In genomic region chr9:39577050-39577449, GRCm38 (mm10) we compare ENCODE assay signal across 25 mouse cellular contexts. TPM values are rescaled to one million over a fixed set of nuclear protein-coding genes. Genes with fewer than 3 reads are reported as not detected.
"Had no signal": no experiment of that assay in that cellular context is flagged by ENCODE, and none has a peak within 500 bp of the region (broad histone marks: within the 10 kb centered on the region; RNA-seq: fewer than 3 reads in every experiment).

No protein-coding gene starts in this region.

- H3K4me2 ChIP-seq: limb, embryonic 15.5 days; liver, embryonic 12.5 days; lung, embryonic 14.5 days; neural tube, embryonic 15.5 days had no signal

- H3K27ac ChIP-seq: limb, embryonic 15.5 days; liver, embryonic 12.5 days; midbrain, embryonic 10.5 days; neural tube, embryonic 15.5 days had no signal

- DNase-seq: kidney, postnatal 36 days; layer of hippocampus, adult 9-11 months; layer of hippocampus, postnatal 36 days; lung, embryonic 14.5 days; lung, postnatal 10 days; lung, postnatal 4 days; midbrain, embryonic 14.5 days; spleen, adult 18-20 months; thymus, adult 18-20 months; thymus, postnatal 25 days had no signal

- H3K36me3 ChIP-seq: limb, embryonic 15.5 days; liver, embryonic 12.5 days; midbrain, embryonic 10.5 days; neural tube, embryonic 15.5 days had no signal

- H3K4me1 ChIP-seq: limb, embryonic 15.5 days; liver, embryonic 12.5 days; midbrain, embryonic 10.5 days; neural tube, embryonic 15.5 days had no signal

- H3K4me3 ChIP-seq: limb, embryonic 15.5 days; liver, embryonic 12.5 days; midbrain, embryonic 10.5 days; myocyte; neural tube, embryonic 15.5 days had no signal

- ATAC-seq: liver, embryonic 12.5 days had no signal

- H3K9ac ChIP-seq: limb, embryonic 15.5 days; liver, embryonic 12.5 days; lung, embryonic 14.5 days; neural tube, embryonic 15.5 days had no signal

- H3K9me3 ChIP-seq: limb, embryonic 15.5 days; liver, embryonic 12.5 days; midbrain, embryonic 10.5 days; neural tube, embryonic 15.5 days had no signal

- H3K27me3 ChIP-seq: limb, embryonic 15.5 days; liver, embryonic 12.5 days; neural tube, embryonic 15.5 days had no signal

RNA-seq across cellular contexts. Expression of gene Olfr959, which starts 1.7 kb away (rescaled TPM):
- total RNA-seq: layer of hippocampus, adult 18-20 months; layer of hippocampus, postnatal 36 days; left cerebral cortex, adult 8-10 months; left cerebral cortex, postnatal 25 days; megakaryocyte, adult 5-6 weeks had no signal
- polyA plus RNA-seq: kidney, embryonic 16.5 days; limb, embryonic 11.5 days; limb, embryonic 15.5 days; liver, embryonic 12.5 days; liver, embryonic 16.5 days; lung, embryonic 14.5 days; midbrain, embryonic 10.5 days; midbrain, embryonic 14.5 days; myocyte; neural tube, embryonic 11.5 days; stomach, embryonic 14.5 days; urinary bladder, adult 2 months had no signal

RNA-seq across cellular contexts. Expression of gene Olfr958, which starts 23.2 kb away (rescaled TPM):
- total RNA-seq: layer of hippocampus, adult 18-20 months; layer of hippocampus, postnatal 36 days; left cerebral cortex, adult 8-10 months; left cerebral cortex, postnatal 25 days; megakaryocyte, adult 5-6 weeks had no signal
- polyA plus RNA-seq: kidney, embryonic 16.5 days; limb, embryonic 11.5 days; limb, embryonic 15.5 days; liver, embryonic 12.5 days; liver, embryonic 16.5 days; lung, embryonic 14.5 days; midbrain, embryonic 10.5 days; midbrain, embryonic 14.5 days; myocyte; neural tube, embryonic 11.5 days; neural tube, embryonic 15.5 days; stomach, embryonic 14.5 days; urinary bladder, adult 2 months had no signal

RNA-seq across cellular contexts. Expression of gene Olfr148, which starts 33.4 kb away (rescaled TPM):
- total RNA-seq: layer of hippocampus, adult 18-20 months; layer of hippocampus, postnatal 36 days; left cerebral cortex, adult 8-10 months; left cerebral cortex, postnatal 25 days; megakaryocyte, adult 5-6 weeks had no signal
- polyA plus RNA-seq: kidney, embryonic 16.5 days; limb, embryonic 11.5 days; limb, embryonic 15.5 days; liver, embryonic 12.5 days; liver, embryonic 16.5 days; lung, embryonic 14.5 days; midbrain, embryonic 10.5 days; midbrain, embryonic 14.5 days; myocyte; neural tube, embryonic 11.5 days; neural tube, embryonic 15.5 days; stomach, embryonic 14.5 days; urinary bladder, adult 2 months had no signal

RNA-seq across cellular contexts. Expression of gene Olfr960, which starts 44.1 kb away (rescaled TPM):
- total RNA-seq: layer of hippocampus, adult 18-20 months; layer of hippocampus, postnatal 36 days; left cerebral cortex, adult 8-10 months; left cerebral cortex, postnatal 25 days; megakaryocyte, adult 5-6 weeks had no signal
- polyA plus RNA-seq: kidney, embryonic 16.5 days; limb, embryonic 11.5 days; limb, embryonic 15.5 days; liver, embryonic 12.5 days; liver, embryonic 16.5 days; lung, embryonic 14.5 days; midbrain, embryonic 10.5 days; midbrain, embryonic 14.5 days; myocyte; neural tube, embryonic 11.5 days; neural tube, embryonic 15.5 days; stomach, embryonic 14.5 days; urinary bladder, adult 2 months had no signal
